Mouse (Mus musculus) MEL (cell line): Measurements from ENCODE around the gene Lypla2. TPM values are rescaled to one million over a fixed set of nuclear protein-coding genes. Genes with fewer than 3 reads are reported as not detected.

Source experiments
- DNase-seq: peaks from one replicate; pipeline ENCODE4 v3.0.0; 2011; ENCODE audit warnings: low read depth, low spot score
- H3K27ac ChIP-seq: 2 replicates; pipeline ENCODE4 v1.5.1; 2012; ENCODE audit warnings: low read depth, mild to moderate bottlenecking, control low read depth, low read length, moderate library complexity; ENCODE audit not compliant: control insufficient read depth
- H3K27me3 ChIP-seq, 2 experiments: fragments of 150-350 bp in 1 of 2; sonication (generic) in 1 of 2; 2 replicates each; pipeline ENCODE4 v1.6.1; 2012; ENCODE audit warnings: low read length in 2 of 2, mild to moderate bottlenecking in 2 of 2, improper control_type of control experiment in 1 of 2, moderate library complexity in 1 of 2; ENCODE audit not compliant: insufficient read depth in 2 of 2, control insufficient read depth in 1 of 2
- H3K36me3 ChIP-seq, 2 experiments: 2 replicates each; pipeline ENCODE4 v1.6.1; 2012 to 2014; ENCODE audit warnings: low read length in 2 of 2, improper control_type of control experiment in 1 of 2, inconsistent platforms in 1 of 2, mild to moderate bottlenecking in 1 of 2; ENCODE audit not compliant: insufficient read depth in 2 of 2, control insufficient read depth in 1 of 2
- H3K4me1 ChIP-seq, 2 experiments: fragments of 150-350 bp in 1 of 2; sonication (generic) in 1 of 2; 2 replicates each; pipeline ENCODE4 v1.6.1; 2012; ENCODE audit warnings: low read length in 2 of 2, improper control_type of control experiment in 1 of 2, mild to moderate bottlenecking in 1 of 2; ENCODE audit not compliant: insufficient read depth in 2 of 2, control insufficient read depth in 1 of 2
- H3K4me3 ChIP-seq, 2 experiments: fragments of 150-350 bp in 1 of 2; sonication (generic) in 1 of 2; 2 replicates each; pipeline ENCODE4 v1.5.1; 2012; ENCODE audit warnings: low read depth in 2 of 2, low read length in 2 of 2, mild to moderate bottlenecking in 2 of 2, moderate library complexity in 2 of 2, control low read depth in 1 of 2, improper control_type of control experiment in 1 of 2; ENCODE audit not compliant: control insufficient read depth in 1 of 2, insufficient read depth in 1 of 2
- H3K79me2 ChIP-seq: 2 replicates; pipeline ENCODE4 v1.6.1; 2012; ENCODE audit warnings: mild to moderate bottlenecking, low read length, moderate library complexity; ENCODE audit not compliant: control insufficient read depth, poor library complexity, insufficient read depth
- H3K9ac ChIP-seq: 2 replicates; pipeline ENCODE4 v1.6.1; 2012; ENCODE audit warnings: low read depth, mild to moderate bottlenecking, control low read depth, low read length, moderate library complexity; ENCODE audit not compliant: control insufficient read depth, poor library complexity, severe bottlenecking
- H3K9me3 ChIP-seq: fragments of 150-350 bp; sonication (generic); replicated peaks from 2 replicates; pipeline ENCODE4 v1.6.1; 2012; ENCODE audit warnings: mild to moderate bottlenecking, low read length, improper control_type of control experiment, moderate library complexity; ENCODE audit not compliant: insufficient read depth
- BHLHE40 ChIP-seq: IDR thresholded peaks from 2 replicates; pipeline ENCODE4 v1.6.1; 2012; ENCODE audit warnings: low read depth, mild to moderate bottlenecking, inconsistent platforms, low read length, improper control_type of control experiment, borderline replicate concordance
- CHD1 ChIP-seq: IDR thresholded peaks from 2 replicates; pipeline ENCODE4 v1.6.1; 2012; ENCODE audit warnings: low read depth, mild to moderate bottlenecking, inconsistent platforms, low read length, improper control_type of control experiment
- ELF1 ChIP-seq: IDR thresholded peaks from 2 replicates; pipeline ENCODE4 v1.6.1; 2014; ENCODE audit warnings: low read depth, mild to moderate bottlenecking, inconsistent platforms, low read length, improper control_type of control experiment, moderate library complexity
- GATA1 ChIP-seq: IDR thresholded peaks from 2 replicates; pipeline ENCODE4 v1.6.1; 2011; ENCODE audit warnings: low read depth, low read length, improper control_type of control experiment
- HCFC1 ChIP-seq: IDR thresholded peaks from 2 replicates; pipeline ENCODE4 v1.6.1; 2012; ENCODE audit warnings: low read depth, mild to moderate bottlenecking, inconsistent platforms, low read length, improper control_type of control experiment, moderate library complexity
- MAFK ChIP-seq: IDR thresholded peaks from 2 replicates; pipeline ENCODE4 v1.6.1; 2011; ENCODE audit warnings: low read depth, mild to moderate bottlenecking, low read length, improper control_type of control experiment, borderline replicate concordance
- MEF2A ChIP-seq: IDR thresholded peaks from 2 replicates; pipeline ENCODE4 v1.6.1; 2014; ENCODE audit warnings: low read depth, mild to moderate bottlenecking, inconsistent platforms, low read length, improper control_type of control experiment; ENCODE audit not compliant: poor library complexity, insufficient replicate concordance, severe bottlenecking; ENCODE audit errors: extremely low read depth
- MYC ChIP-seq: IDR thresholded peaks from 2 replicates; pipeline ENCODE4 v1.6.1; 2011; ENCODE audit warnings: low read depth, mild to moderate bottlenecking, low read length, improper control_type of control experiment, moderate library complexity
- POLR2A ChIP-seq, 2 experiments: IDR thresholded peaks; 2 replicates each; pipeline ENCODE4 v1.6.1; 2011 to 2012; ENCODE audit warnings: low read length in 2 of 2, mild to moderate bottlenecking in 2 of 2, control low read depth in 1 of 2, improper control_type of control experiment in 1 of 2, low read depth in 1 of 2, moderate library complexity in 1 of 2; ENCODE audit not compliant: control insufficient read depth in 1 of 2, insufficient read depth in 1 of 2, poor library complexity in 1 of 2
- POLR2AphosphoS5 ChIP-seq: IDR thresholded peaks from 2 replicates; pipeline ENCODE4 v1.6.1; 2012; ENCODE audit warnings: low read depth, borderline replicate concordance, mild to moderate bottlenecking, inconsistent platforms, low read length, moderate library complexity, mixed read lengths
- RAD21 ChIP-seq: IDR thresholded peaks from 2 replicates; pipeline ENCODE4 v1.6.1; 2011; ENCODE audit warnings: mild to moderate bottlenecking, low read depth, low read length, improper control_type of control experiment
- RCOR1 ChIP-seq: IDR thresholded peaks from 2 replicates; pipeline ENCODE4 v1.6.1; 2012; ENCODE audit warnings: low read depth, mild to moderate bottlenecking, inconsistent platforms, low read length, improper control_type of control experiment
- UBTF ChIP-seq: IDR thresholded peaks from 2 replicates; pipeline ENCODE4 v1.6.1; 2012; ENCODE audit warnings: low read depth, mild to moderate bottlenecking, inconsistent platforms, low read length, improper control_type of control experiment, moderate library complexity, borderline replicate concordance; ENCODE audit not compliant: insufficient read depth
- ZNF384 ChIP-seq: IDR thresholded peaks from 2 replicates; pipeline ENCODE4 v1.6.1; 2012; ENCODE audit warnings: low read depth, mild to moderate bottlenecking, inconsistent platforms, low read length, improper control_type of control experiment
- polyA plus RNA-seq, 2 experiments: library from polyadenylated mRNA; stranded (reverse) in 1 of 2; unstranded in 1 of 2; fragments of >175 nt in 1 of 2; fragments of >200 nt in 1 of 2; gene quantifications; 2 replicates each; pipeline versions ENCODE4 v1.2.1 to v1.2.4; 2012; ENCODE audit warnings: low replicate concordance in 2 of 2, low read depth in 1 of 2; ENCODE audit not compliant: insufficient read length in 2 of 2, insufficient read depth in 1 of 2, missing spikeins in 1 of 2
- total RNA-seq: library from RNA; depleted of rRNA; stranded (reverse); fragments of 300-350 nt; gene quantifications from 2 replicates; pipeline ENCODE4 v1.2.3, GENCODE M21; 2012

The Lypla2 gene
- total and polyA plus RNA-seq, 3 experiments, result 65.1 to 95.6 TPM; not detected in 1

- no peak for TF ChIP-seq HCFC1
- TF ChIP-seq ELF1, result no peak
- peak; percentile 64 for TF ChIP-seq ZNF384
- TF ChIP-seq MAFK, result no peak
- TF ChIP-seq RCOR1, result peak; percentile 35; the same call in 1 of the 2 replicates
- TF ChIP-seq GATA1, result 0 out of 2 replicates have a peak, but pooled peaks have one; percentile 13
- no peak for TF ChIP-seq BHLHE40
- TF ChIP-seq, all 39 proteins: peak for 3
- no peaks in the 10 kb centered on the region for H3K27me3 ChIP-seq
- H3K4me1 ChIP-seq, result peaks cover 18 to 35% of the 10 kb centered on the region in 2 experiments
- no peak overlapping the region for H3K4me3 ChIP-seq
- no peak overlapping the region for H3K9ac ChIP-seq
- no peak overlapping the region for H3K27ac ChIP-seq
- no peaks in the 10 kb centered on the region for H3K79me2 ChIP-seq
- DNase-seq, result no peak
- peaks cover 2 to 27% of the 10 kb centered on the region in 2 experiments; a peak in 2 of 4 replicates for H3K36me3 ChIP-seq
- no peaks in the 10 kb centered on the region for H3K9me3 ChIP-seq
Observed at GRCm38 (mm10) chr4:135929405-135929804, 43.0 kb downstream of the Lypla2 start.

- no peaks in the 10 kb centered on the region for H3K27me3 ChIP-seq
- H3K9me3 ChIP-seq, result no peaks in the 10 kb centered on the region
- no peak overlapping the region for H3K9ac ChIP-seq
- peaks cover 2 to 20% of the 10 kb centered on the region in 2 experiments; a peak in 2 of 4 replicates for H3K36me3 ChIP-seq
- H3K4me3 ChIP-seq, result no peak overlapping the region
- H3K4me1 ChIP-seq, result peaks cover 9 to 26% of the 10 kb centered on the region in 2 experiments
- TF ChIP-seq ZNF384, result no peak
- TF ChIP-seq CHD1, result no peak
- TF ChIP-seq MYC, result no peak
- no peak for TF ChIP-seq POLR2A (IDR thresholded peaks at IDR 0.05; ENCODE audit: control insufficient read depth in 1 of 2, insufficient read depth in 1 of 2, low read depth in 1 of 2, low read length in 2 of 2, poor library complexity in 1 of 2)
- no peak for TF ChIP-seq POLR2AphosphoS5
- no peak for TF ChIP-seq UBTF
- TF ChIP-seq RAD21, result no peak
- no peak for TF ChIP-seq ELF1
- H3K79me2 ChIP-seq, result no peaks in the 10 kb centered on the region
- no peak overlapping the region for H3K27ac ChIP-seq
- no peak for DNase-seq
Observed at GRCm38 (mm10) chr4:135928376-135928775, 44.0 kb downstream of the Lypla2 start.

DNA sequence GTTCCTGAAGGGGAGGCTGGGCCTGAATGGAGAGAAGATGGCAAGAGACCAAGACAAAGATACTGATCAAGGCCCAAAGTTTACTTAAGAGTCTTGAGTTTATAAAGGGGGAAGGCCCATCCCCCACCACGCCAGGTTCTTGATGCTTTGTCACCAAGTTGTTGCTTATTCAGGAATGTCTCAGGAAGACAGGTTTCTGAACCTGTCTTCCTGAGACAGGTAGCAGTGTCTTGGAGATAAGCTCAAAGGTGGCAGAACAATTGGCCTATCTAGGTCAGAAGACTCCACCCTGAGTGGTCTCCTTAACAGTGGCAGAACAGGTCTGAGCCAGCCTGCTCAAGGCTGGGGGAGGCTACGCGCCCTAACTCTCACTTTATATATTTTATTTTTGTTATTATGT is 45.6 kb downstream of the Lypla2 start:
- Histone ChIP-seq H3K36me3 (peaks cover 2 to 22% of the 10 kb centered on the region in 2 experiments; a peak in 2 of 4 replicates), H3K27ac (peak overlapping the region; percentile 87), H3K4me1 (peaks cover 9 to 26% of the 10 kb centered on the region in 2 experiments), H3K79me2 (peaks cover under 1% of the 10 kb centered on the region), H3K4me3 (peak overlapping the region; percentile 20 to 36; a peak in 3 of 4 replicates), H3K9ac (peak overlapping the region; percentile 71), H3K27me3 (no peaks in the 10 kb centered on the region), H3K9me3 (no peaks in the 10 kb centered on the region)
- TF ChIP-seq GATA1 (0 out of 2 replicates have a peak, but pooled peaks have one; percentile 14), MEF2A (no peak), MAFK (no peak)
- no peak for DNase-seq
